Mouse (Mus musculus) heart, embryonic 16.5 days (tissue): ENCODE data around the gene Sgta. TPM values are rescaled to one million over a fixed set of nuclear protein-coding genes. Genes with fewer than 3 reads are reported as not detected.

Experiments
- ATAC-seq: fragments of 200-750 bp; cut with Nextera tagmentation; replicated peaks from 2 replicates; pipeline ENCODE4 v1.8.0; 2017; ENCODE audit warnings: moderate number of reproducible peaks; ENCODE audit not compliant: insufficient read depth, low FRiP score; ENCODE audit errors: extremely low read depth
- H3K27ac ChIP-seq: fragments of 300-500 bp; sonication (generic); 2 replicates; pipeline ENCODE4 v1.5.1; 2014; ENCODE audit warnings: mild to moderate bottlenecking, low read length, control low read depth, moderate library complexity
- H3K27me3 ChIP-seq: fragments of 300-500 bp; sonication (generic); 2 replicates; pipeline ENCODE4 v1.6.1; 2014; ENCODE audit warnings: low read length, mixed read lengths; ENCODE audit not compliant: control insufficient read depth, insufficient read depth
- H3K36me3 ChIP-seq: fragments of 300-500 bp; sonication (generic); 2 replicates; pipeline ENCODE4 v1.6.1; 2014; ENCODE audit not compliant: control insufficient read depth, insufficient read depth
- H3K4me1 ChIP-seq: fragments of 300-500 bp; sonication (generic); 2 replicates; pipeline ENCODE4 v1.6.1; 2014; ENCODE audit warnings: low read length, mixed read lengths; ENCODE audit not compliant: control insufficient read depth, insufficient read depth
- H3K4me2 ChIP-seq: fragments of 300-500 bp; sonication (generic); 2 replicates; pipeline ENCODE4 v1.6.1; 2014; ENCODE audit warnings: low read depth, mild to moderate bottlenecking, control low read depth, low read length
- H3K4me3 ChIP-seq: fragments of 300-500 bp; sonication (generic); 2 replicates; pipeline ENCODE4 v1.5.1; 2014; ENCODE audit warnings: mild to moderate bottlenecking, control low read depth, low read length
- H3K9ac ChIP-seq: fragments of 300-500 bp; sonication (generic); 2 replicates; pipeline ENCODE4 v1.6.1; 2014; ENCODE audit warnings: low read length, control low read depth
- H3K9me3 ChIP-seq: fragments of 300-500 bp; sonication (generic); replicated peaks from 2 replicates; pipeline ENCODE4 v1.6.1; 2016; ENCODE audit warnings: low read length; ENCODE audit not compliant: control insufficient read depth
- WGBS: fragments of 180-500 bp; shearing (Covaris S2); extraction: QIAGEN DNeasy Blood & Tissue Kit; methylation state at CpG from one replicate; pipeline ENCODE4 v1.1.7; 2014; 5-methylcytosine and 5-hydroxymethylcytosine counted together
- polyA plus RNA-seq: library from polyadenylated mRNA; unstranded; fragments of >200 nt; fragmentation: Nextera tagmentation; extraction: Ambion mirVana; gene quantifications from 2 replicates; pipeline ENCODE4 v1.2.1, GENCODE M21; 2015

Sgta gene
- polyA plus RNA-seq, 1 experiment from 2014 or later, result 166 TPM

DNA sequence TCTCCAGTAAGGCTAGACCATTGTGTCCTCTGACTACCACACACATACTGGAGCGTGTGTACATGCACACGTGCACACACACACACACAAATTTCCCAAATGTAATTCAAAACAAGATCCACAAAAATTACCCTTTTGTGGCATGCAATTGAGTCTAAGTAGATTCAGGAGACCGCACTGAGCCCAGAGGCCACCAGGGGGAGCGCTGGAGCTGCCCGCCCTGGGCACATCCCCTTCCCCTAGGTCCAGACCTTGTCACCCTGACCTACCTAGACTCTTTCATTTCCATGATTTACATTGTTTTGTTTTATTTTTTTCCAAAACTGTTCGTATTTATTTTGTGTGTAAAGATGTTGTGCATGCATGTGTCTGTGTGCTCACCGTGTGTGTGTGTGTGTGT lies 43.3 kb downstream of the Sgta start:
- Histone ChIP-seq H3K27ac (no peak overlapping the region), H3K4me3 (no peak overlapping the region), H3K4me1 (no peaks in the 10 kb centered on the region), H3K4me2 (no peak overlapping the region), H3K9me3 (no peaks in the 10 kb centered on the region), H3K27me3 (peaks cover 7% of the 10 kb centered on the region; the same call in 1 of the 2 replicates), H3K36me3 (no peaks in the 10 kb centered on the region), H3K9ac (no peak overlapping the region)
- no peak for ATAC-seq
- 10% methylated on average over 7 of the region's 7 CpGs for WGBS

DNA sequence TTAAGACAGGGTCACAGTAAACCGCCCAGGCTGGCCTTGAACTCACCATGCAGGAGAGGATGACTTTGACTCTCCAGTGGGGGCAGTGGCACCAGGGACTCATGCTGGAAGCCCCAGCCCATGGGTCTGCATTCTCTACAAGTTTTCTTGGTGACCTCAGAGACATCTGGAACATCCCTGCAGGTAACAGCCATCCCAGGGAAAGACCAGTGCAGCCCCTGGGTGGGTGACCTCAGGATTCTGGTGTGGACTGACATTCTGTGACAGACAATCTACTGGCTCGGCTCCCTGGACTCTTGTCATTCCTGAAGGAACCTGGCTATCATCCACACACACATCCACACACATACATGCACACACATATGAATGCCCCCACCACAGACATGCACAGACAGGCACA lies 44.3 kb downstream of the Sgta start:
- Histone ChIP-seq H3K4me1 (no peaks in the 10 kb centered on the region), H3K4me2 (no peak overlapping the region), H3K27ac (no peak overlapping the region), H3K9ac (no peak overlapping the region), H3K9me3 (no peaks in the 10 kb centered on the region), H3K36me3 (no peaks in the 10 kb centered on the region), H3K4me3 (no peak overlapping the region), H3K27me3 (no peaks in the 10 kb centered on the region)
- 76% methylated on average over 2 of the region's 2 CpGs for WGBS
- ATAC-seq, result no peak

DNA sequence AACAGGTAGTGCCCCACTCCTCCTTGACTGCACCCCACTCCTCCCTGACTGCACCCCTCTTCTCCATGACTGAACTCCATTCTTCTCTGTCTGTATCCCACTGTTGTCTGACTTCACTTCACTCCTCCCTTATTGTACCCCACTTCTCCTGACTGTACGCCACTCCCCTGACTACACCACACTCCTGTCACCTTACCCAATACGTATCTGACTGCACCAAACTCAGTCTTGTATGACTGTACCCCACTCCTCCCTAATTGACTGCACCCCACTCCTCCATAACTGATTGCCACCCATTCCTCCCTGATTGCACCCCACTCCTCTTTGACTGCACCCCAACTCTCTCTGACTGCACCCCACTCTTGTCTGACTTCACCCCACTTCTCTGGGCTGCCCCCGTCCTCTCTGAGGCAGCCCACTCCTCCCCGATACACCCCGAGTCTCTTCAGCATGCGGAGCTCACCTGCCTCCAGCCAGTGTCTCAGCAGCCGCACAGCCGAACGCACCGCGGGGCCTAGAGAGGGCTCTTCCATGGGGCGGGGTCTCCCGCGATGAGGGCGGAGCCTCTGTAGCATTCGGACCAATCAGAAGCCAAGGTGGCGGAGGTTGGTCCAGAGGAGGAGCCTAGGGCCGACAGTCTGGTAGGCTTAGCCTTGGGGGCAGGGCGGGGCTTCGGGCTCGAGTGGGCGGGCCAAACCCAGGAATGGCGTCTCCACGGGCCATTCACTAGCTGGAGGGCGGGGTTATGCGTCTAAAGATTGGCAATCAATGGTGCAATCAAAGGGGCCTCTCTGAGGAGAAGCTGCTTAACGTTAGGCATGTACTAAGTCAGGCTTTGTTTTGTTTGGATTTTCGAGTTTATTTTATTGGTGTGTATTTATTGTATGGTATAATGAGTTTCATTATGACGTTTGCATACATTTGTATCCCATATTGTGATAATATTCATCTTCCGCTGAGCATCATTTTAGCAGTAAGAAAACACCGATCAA lies 45.3 kb downstream of the Sgta start, which contains the start of gene Gng7:
Gene Gng7, minus strand, starts transcription at position 553 of the 992 bp plus-strand sequence.
- no peaks in the 10 kb centered on the region for H3K36me3 ChIP-seq
- no peak within 1 kb of the TSS for H3K27ac ChIP-seq
- peak within 1 kb of the TSS; percentile 56 for H3K4me2 ChIP-seq
- ATAC-seq, result peak; percentile 85
- H3K9me3 ChIP-seq, result no peaks in the 10 kb centered on the region
- no peaks in the 10 kb centered on the region for H3K27me3 ChIP-seq
- no peak within 1 kb of the TSS for H3K9ac ChIP-seq
- H3K4me3 ChIP-seq, result peak within 1 kb of the TSS; percentile 38
- WGBS, result 11% methylated on average over 31 of the region's 31 CpGs
- H3K4me1 ChIP-seq, result no peaks in the 10 kb centered on the region

DNA sequence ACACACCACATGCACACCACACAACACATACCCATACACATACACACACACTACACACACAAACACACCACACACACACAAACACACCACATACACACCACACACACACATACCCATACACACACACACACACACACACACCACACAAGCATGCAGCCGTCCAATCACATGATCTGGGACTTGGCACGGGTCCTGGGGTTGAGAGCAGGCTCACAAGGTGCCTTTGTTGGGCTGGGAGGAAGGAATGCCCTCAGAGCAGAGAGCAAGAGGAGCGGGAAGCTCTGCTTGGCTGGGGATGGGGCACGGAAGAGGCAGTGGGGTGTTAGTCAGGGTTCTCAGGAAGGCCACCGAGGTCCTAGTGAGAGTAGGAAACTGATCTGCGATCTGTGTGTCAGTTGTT lies 49.1 kb downstream of the Sgta start:
- Histone ChIP-seq H3K4me3 (no peak overlapping the region), H3K36me3 (no peaks in the 10 kb centered on the region), H3K4me2 (no peak overlapping the region), H3K9ac (no peak overlapping the region), H3K4me1 (no peaks in the 10 kb centered on the region), H3K27me3 (no peaks in the 10 kb centered on the region), H3K27ac (no peak overlapping the region), H3K9me3 (no peaks in the 10 kb centered on the region)
- no peak for ATAC-seq
- WGBS, result 46% methylated on average over 6 of the region's 6 CpGs

DNA sequence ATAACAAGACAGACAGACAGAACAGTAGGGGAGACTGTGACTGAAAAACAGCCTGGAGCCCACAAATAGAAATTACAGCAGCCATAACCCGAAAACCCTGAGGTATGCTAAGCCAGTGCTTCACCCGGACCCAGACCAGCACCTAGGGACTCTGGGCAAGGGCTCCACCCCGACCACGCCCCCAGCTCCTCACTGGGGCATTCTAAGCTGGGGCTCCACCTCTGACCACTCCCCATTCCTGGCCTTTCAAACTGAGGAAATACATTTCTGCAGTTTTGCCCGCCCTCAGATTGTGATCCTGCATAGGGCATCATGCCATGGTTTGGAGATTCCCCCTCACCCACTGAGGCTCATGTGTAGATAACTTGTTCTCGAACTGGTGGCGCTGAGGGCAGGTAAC lies 52.7 kb downstream of the Sgta start:
- 31% methylated on average over 7 of the region's 7 CpGs for WGBS
- no peak for ATAC-seq

DNA sequence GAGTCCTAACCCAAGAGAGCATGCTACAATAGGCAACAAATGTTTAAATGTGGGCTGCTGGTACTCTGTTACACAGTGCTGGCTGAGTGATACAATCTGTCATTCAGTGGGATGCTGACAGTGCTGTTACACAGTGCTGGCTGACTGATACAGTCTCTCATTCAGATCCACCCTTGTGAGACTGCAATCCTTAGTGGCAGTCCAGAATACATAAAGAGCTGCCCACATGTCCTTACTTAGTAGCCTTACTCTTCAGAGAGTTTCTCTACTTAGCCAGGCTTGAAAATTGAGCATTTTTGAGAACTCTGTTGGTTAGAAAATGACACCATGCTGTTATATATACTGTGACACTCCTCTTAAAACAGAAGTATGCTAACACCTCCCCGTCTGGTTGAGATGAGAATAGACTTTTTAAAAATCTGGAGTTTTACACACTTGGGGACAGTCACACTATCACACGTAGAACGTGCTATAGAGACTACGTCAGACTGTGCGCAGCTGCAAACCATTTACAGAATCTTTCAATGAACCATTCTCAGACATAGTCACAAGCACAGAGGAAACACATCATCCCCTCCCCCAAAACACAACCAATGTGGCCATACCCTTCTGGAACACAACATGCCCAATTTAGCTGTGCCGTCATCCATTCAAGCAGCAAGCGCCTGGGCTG lies 53.8 kb downstream of the Sgta start:
- 85% methylated on average over 7 of the region's 7 CpGs for WGBS
- H3K4me3 ChIP-seq, result no peak overlapping the region
- H3K4me2 ChIP-seq, result no peak overlapping the region
- no peak for ATAC-seq
- 0 out of 2 replicates have a peak, but pooled peaks cover under 1% of the 10 kb centered on the region for H3K4me1 ChIP-seq
- no peaks in the 10 kb centered on the region for H3K9me3 ChIP-seq
- H3K36me3 ChIP-seq, result no peaks in the 10 kb centered on the region
- H3K9ac ChIP-seq, result no peak overlapping the region
- H3K27me3 ChIP-seq, result no peaks in the 10 kb centered on the region
- H3K27ac ChIP-seq, result no peak overlapping the region

More for the DNA sequence above, 52.7 kb downstream of the Sgta start:
- no peaks in the 10 kb centered on the region for H3K27me3 ChIP-seq
- no peaks in the 10 kb centered on the region for H3K36me3 ChIP-seq
- no peak overlapping the region for H3K27ac ChIP-seq
- no peak overlapping the region for H3K4me3 ChIP-seq
- H3K4me2 ChIP-seq, result no peak overlapping the region
- no peak overlapping the region for H3K9ac ChIP-seq
- no peaks in the 10 kb centered on the region for H3K4me1 ChIP-seq
- H3K9me3 ChIP-seq, result no peaks in the 10 kb centered on the region

DNA sequence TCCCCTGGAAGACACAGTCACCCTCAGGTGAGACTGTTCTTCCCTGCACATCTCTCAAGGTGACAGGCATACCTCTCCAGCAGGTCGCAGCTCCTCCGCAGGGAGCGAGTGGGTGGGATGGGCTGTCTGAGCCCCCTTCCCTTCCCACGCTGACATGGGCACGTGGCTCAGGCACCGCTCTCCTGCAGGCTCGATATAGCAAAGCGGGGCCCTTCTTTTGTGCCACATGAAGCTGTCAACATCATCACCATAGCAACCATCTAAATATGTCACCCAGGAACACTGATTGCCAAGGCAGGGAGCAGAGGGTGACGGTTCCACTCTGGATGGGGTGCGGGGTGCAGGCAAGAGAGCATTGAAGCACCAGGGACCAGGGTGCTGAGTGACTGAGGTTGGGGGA lies 58.8 kb downstream of the Sgta start:
- ATAC-seq, result no peak
- Histone ChIP-seq H3K27me3 (peaks cover 17% of the 10 kb centered on the region), H3K9me3 (no peaks in the 10 kb centered on the region), H3K4me1 (peaks cover 9% of the 10 kb centered on the region; the same call in 1 of the 2 replicates), H3K27ac (no peak overlapping the region), H3K4me3 (no peak overlapping the region), H3K36me3 (no peaks in the 10 kb centered on the region), H3K4me2 (no peak overlapping the region), H3K9ac (no peak overlapping the region)
- 42% methylated on average over 10 of the region's 10 CpGs for WGBS

DNA sequence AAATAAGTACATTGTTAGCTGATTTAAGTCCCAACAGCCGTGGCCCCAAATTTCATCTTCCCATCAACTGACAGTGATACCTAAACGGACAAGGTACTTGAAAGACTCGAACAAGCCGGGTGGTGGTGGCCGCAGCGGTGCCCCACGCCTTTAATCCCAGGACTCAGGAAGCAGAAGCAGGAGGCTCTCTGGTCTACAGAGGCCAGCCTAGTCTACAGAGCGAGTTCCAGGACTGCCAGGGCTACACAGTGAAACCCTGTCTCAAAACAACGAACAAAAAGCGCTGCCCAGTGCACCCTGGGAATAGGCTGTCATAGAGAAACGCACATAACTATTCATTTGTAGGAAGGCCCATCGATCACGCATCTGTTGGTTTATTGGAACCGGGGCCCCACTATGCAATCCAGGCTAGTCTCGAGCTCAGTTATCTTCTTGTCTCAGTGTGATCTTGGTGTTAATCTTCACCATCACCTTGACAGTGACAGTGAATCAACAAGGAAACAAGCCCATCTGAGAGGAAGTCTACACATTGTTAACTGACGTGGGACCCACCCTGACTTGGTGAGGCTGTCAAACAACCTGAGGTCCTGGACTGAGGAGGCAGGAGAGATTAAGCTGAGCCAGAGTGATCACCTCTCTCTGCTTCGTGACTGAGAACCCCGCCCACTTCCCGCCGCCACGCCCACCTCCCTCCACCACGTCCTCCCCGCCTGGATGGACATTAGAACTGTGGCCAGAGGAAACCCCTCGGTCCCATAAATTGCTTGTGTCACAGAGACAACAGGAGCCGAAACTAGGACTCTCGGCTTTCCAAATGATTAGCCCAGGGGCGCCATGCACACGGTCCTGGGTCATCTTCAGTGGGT lies 59.6 kb downstream of the Sgta start:
- Histone ChIP-seq H3K9ac (no peak overlapping the region), H3K9me3 (no peaks in the 10 kb centered on the region), H3K27me3 (peaks cover 17% of the 10 kb centered on the region), H3K36me3 (no peaks in the 10 kb centered on the region), H3K4me3 (no peak overlapping the region), H3K4me1 (peaks cover 9% of the 10 kb centered on the region; the same call in 1 of the 2 replicates), H3K4me2 (no peak overlapping the region), H3K27ac (no peak overlapping the region)
- no peak for ATAC-seq
- WGBS, result 47% methylated on average over 28 of the region's 28 CpGs
